Mouse (Mus musculus): ENCODE results near the gene Olfr1243.
"Not testable (repeated sequence)": the region's sequence is repeated elsewhere in the genome, so short reads cannot be mapped to it uniquely, and the experiment has no call there.

Olfr1243 gene

GRCm38 (mm10) chr2:89531387-89531786 is at the start of gene Olfr1243:
Gene Olfr1243 (minus strand): TSS chr2:89531487.
- DNase-seq (ENCODE audit: low read depth, low spot score): no peak

- DNase-seq (ENCODE audit: low read depth, low spot score): no peak
These were observed 47.1 kb upstream of the Olfr1243 start, which contains the start of gene Olfr1245 for GRCm38 (mm10) chr2:89578347-89578746. Gene Olfr1245 (minus strand): TSS chr2:89578447.

GRCm38 (mm10) chr2:89562706-89563105 is 31.4 kb upstream of the Olfr1243 start:
- DNase-seq (ENCODE audit: low read depth, low spot score): not testable (repeated sequence)

GRCm38 (mm10) chr2:89544516-89544915 is 13.2 kb upstream of the Olfr1243 start:
- no peak for DNase-seq (ENCODE audit: low read depth, low spot score)

GRCm38 (mm10) chr2:89539923-89540322 is 8.6 kb upstream of the Olfr1243 start:
- DNase-seq (ENCODE audit: low read depth, low spot score): no peak

GRCm38 (mm10) chr2:89498235-89498634 is 33.1 kb downstream of the Olfr1243 start, which contains the start of gene Olfr1242:
Gene Olfr1242 (minus strand): TSS chr2:89498335.
- no peak for DNase-seq (ENCODE audit: low read depth, low spot score)

GRCm38 (mm10) chr2:89487026-89487425 is 44.3 kb downstream of the Olfr1243 start, which contains the start of gene Olfr1241:
Gene Olfr1241 (minus strand): TSS chr2:89487126.
- DNase-seq (ENCODE audit: low read depth, low spot score): no peak
